Mouse (Mus musculus): ENCODE measurements at regions not wholly inside any gene's neighbourhood (a gene's known extent, or its start where the extent isn't known, plus 50 kb on each side); places are given as distances from the start of the nearest gene placed in this dataset.

DNA sequence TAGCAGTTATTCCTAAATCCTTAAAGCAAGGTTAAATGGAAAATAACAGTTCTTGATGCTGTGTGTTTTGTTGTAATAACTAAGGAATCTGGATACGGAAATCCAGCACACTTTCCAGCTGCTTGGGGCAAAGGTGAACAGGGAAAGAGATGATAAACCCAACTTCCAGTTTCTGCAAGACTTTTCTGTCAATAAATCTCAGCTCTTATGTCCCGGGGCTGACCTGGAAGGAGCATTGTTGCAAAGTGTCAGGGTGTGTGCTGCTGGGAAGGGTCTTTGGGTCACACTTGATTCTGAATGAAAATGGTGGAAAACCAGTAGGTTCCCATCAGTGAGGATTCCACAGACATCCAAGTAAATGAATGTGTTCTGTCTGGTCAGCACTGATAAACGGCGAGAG lies 81.2 kb upstream of the Marcks start:
- DNase-seq (ENCODE audit: low spot score): no peak

DNA sequence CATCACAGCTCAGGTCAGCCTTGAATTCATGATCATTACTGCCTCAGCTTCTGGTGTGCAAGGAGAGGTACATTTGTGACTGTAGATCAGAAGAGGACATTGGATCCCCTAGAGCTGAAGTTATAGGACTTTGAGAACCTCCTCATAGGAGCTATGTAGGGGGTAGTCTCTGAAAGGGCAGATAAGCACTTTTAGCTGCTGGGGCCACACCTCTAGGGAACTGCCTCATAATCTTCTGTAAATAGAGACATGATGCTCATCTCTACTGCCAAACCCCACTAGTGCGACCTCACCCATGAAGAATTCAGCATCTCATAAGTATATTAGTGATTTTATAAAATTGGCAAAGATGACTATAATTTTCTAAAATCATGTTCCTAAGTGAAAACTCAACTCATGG lies 80.7 kb upstream of the Marcks start:
- DNase-seq (ENCODE audit: low spot score): no peak

DNA sequence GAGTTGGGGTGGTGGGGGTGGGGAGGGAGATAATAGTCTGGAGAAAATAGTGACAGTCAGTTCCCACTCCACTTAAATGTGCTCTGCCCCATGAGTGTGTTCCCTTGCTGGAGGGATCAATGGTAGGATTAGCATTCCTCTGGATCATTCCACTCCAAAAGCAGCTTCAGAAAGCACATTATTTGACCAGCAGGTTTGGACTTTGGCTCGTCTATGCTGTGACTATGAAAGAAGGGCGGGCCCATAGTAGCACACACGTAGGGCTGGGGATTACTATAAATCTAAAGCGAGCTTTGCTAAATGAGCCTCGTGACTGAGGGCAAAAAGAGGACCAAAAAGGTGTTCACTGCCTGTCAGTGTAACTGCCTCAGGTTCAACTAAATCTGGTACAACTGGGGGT lies 75.9 kb upstream of the Marcks start:
- DNase-seq (ENCODE audit: low spot score): no peak

DNA sequence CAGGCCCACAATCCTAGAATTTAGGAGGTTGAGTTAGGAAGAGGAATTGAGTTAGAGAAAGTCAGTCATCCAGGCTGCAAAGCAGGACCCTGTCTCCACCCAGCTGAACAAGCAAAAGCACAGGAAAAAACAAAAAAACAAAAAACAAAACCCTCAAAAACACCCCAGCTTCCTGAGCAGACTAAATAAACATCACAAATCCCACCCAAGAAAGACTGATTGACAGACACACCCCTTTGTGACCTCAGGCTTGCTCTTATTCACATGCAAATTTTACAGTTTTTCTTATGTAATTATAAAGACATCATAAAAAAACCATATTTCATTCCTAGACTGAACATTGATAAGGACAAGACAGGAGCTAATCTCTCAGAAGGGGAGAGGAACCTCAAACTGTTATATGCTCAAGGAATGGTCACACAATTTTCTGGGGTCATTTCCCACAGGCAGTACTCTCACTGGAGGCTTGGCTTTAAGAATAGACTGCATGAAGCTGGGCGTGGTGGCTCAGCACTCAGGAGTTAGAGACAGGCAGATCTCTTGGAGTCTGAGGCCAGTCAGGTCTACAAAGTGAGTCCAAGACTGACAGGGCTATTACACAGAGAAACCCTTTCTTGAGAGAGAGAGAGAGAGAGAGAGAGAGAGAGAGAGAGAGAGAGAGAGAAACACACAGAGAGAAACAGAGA lies 73.8 kb upstream of the Marcks start:
- no peak for DNase-seq (ENCODE audit: low spot score)

DNA sequence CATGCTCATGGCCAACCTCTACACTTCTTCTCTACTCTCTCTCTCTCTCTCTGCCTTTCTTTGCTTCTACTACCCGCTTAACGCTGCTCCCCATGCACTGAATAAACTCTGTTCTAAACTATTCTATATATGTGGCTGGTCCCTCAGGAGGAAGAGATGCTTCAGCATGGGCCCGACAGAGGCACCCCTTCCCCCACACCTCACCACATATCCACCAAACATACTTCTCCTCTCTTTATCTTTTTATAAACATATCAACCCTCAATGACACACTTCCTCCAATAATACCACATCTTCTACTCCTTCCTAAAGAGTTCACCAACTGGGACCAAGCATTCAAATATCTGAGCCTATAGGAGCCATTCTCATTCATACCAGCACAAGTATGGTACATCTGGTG lies 72.6 kb upstream of the Marcks start:
- no peak for DNase-seq (ENCODE audit: low spot score)

DNA sequence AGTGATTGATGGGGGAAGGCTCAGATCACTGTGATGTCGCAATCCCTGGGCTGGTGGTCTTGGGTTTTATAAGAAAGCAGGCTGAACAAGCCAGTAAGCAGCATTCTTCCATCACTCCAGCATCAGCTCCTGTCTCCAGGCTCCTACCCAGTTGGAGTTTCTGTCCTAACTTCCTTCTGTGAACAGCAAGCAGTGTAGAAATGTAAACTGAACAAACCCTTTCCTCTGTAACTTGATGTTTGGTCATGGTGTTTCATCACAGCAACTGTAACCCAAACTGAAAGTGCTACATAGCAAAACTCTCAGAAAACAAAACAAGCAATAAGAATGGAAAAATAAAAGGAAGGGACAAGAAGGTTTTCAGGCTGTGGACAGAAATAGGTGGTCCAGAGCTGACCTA lies 71.5 kb upstream of the Marcks start:
- no peak for DNase-seq (ENCODE audit: low spot score)

DNA sequence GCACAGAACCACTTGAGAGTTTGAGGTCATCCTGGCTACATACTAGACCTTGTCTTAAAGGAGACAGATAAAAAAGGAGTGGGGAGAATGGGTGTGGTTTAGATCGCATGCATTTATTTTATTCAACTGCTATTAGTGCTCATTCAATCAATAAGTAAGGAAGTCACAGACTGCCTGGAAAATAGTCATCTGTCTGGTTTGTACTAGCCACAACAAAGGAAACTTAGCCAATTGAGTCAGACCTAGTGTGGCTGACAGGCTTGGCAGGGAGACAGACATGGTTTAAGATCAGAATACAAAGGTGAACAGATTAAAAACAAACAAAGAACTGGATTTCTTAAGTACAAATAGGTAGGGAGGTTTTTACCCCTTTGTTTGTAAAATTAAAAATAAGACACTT lies 68.3 kb upstream of the Marcks start:
- DNase-seq (ENCODE audit: low spot score): no peak

DNA sequence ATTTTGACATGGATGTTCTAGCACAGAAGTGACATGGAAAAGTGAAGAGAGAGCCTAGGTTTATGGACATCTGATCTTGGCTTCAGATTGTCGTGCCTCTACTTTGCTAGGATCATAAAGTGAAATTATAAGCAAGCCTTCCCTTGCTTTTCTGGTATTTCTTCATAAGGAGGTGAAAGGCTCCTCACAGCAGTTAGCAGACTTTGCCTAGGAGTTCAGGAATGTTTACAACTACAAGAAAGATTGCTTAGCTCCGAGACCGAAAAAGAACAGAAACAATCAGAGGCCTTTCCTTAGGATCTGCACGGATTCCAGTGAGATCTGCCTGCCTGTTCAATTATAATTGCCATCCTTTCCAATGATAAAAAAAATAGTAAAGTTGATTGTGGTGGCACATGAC lies 67.8 kb upstream of the Marcks start:
- no peak for DNase-seq (ENCODE audit: low spot score)

DNA sequence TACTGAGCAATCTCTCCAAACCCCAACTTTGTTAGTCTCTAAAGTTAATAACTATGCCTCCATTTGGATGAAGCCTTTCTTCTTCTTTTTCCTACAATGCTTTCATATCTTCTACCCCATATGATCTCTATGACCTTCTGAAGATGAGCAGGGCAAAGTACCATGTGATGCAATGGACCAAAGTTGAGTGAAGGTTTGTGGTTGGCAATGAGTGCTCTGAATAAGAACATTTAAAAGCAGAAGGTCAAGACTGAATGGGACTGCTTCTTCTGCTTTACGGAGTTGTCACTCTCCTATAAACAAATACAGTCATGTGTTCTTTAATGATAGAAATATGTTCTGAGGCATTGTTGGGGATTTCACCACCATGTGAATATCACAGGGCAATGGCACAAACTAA lies 65.0 kb upstream of the Marcks start:
- DNase-seq (ENCODE audit: low spot score): no peak

DNA sequence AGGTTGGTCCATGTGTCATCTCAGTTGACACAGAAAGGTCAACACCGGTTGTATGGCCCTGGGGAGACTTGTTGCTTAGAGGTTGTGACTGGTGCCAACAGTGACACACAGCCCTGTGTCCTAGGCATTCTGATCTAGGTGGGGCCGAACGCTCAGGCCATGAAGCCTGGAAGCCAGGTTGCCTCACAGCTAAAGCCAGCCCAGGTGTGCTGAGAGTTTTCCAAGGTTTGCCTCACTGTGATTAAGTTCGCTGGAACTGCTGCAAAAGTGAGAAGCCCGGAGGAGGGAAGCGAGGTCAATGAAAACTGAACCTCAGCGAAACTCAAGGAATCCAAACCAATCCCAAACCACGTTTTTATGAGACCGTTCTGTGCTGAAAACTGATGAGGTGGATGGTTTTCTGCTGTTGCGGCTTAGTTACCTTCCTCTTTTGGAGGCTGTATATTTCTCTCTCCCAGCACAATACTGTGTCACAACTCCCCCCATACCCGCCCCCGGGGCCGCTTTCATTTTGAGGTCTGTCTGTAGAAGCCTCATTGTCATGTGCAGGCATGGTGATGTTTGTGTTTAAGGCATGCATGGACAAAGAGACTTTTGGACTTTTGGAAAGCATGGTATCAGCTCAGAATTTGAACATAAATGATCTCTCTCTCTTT lies 56.2 kb upstream of the Marcks start:
- no peak for DNase-seq (ENCODE audit: low spot score)

DNA sequence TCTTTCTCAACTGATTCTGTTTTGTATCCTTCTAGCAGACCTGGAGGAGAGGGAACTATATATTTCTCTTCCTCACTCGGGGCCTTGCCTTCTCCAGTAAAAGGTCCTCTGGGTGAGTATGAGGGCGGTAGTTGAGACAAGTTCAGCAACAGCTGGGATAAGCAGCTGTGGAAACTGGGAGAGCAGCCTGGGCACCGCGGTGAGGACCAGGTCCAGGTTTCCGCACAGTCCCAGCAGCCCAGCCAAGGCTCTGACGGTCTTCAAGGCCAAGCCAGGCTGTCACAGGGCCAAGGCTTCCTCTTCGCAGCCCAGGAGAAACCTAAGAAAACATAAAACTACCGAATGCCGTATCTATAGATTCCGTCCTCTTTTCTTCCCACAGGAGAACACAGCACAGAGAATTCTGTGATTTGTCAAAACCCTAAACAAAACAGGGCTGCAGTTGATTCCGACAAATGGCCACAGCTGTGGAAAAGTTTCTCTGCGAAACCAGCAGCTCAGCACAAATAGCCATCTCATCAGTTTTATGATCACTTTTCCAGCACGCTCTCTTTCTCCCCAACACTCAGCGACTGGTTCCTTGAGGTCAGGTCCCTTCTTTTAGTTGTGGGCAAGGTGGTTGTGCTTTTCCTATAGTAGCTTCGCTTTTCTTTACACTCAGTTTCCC lies 55.5 kb upstream of the Marcks start:
- peak; percentile 56 for DNase-seq (ENCODE audit: low spot score)

DNA sequence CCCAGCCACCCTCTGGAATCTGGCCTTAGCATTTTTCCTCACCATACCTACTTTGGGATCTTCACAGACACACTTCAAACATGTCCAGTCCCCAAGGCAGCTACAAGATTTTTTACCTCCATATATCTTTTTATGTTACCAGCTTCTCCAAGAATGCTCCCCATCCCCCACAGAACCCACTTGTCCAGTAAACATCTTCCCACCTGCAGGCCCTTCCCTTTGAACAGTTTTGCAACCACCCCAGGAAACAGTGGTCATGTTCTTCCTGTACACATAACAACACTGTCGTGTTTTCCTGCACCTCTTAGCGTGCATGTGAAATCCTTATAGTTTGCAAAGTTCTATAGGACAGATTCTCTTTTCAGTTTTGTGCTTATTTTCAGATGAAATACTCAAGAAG lies 53.9 kb upstream of the Marcks start:
- DNase-seq (ENCODE audit: low spot score): no peak

DNA sequence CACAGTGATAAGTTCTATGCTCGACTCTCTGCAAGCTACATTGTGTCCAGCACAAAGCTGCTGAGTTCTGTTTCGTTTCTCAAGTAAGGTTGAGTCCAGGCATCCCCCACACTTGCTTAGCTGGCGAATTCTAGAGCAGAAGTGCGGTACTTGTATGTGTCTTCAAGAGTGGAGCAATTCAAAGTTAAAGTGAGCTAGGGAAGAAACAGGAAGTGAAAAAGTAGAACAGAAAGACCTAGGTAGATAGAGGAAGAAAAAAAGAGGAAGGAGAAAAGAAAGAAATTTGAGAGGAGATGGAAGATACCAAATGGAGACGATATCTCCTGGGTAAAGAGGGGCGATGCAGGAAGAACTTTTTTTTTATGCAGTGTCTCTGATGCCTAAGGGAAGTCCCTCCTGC lies 51.4 kb upstream of the Marcks start:
- no peak for DNase-seq (ENCODE audit: low spot score)
